Mouse (Mus musculus) CH12.LX (cell line): ENCODE results near the gene Zfp618. TPM values are rescaled to one million over a fixed set of nuclear protein-coding genes. Genes with fewer than 3 reads are reported as not detected.

Experiments
- DNase-seq: peaks from one replicate; pipeline ENCODE4 v3.0.0-alpha.2; 2013; ENCODE audit errors: extremely low read depth
- H3K27ac ChIP-seq: 2 replicates; pipeline ENCODE4 v1.5.1; 2012; ENCODE audit warnings: low read depth, mild to moderate bottlenecking, control low read depth, moderate library complexity; ENCODE audit not compliant: insufficient read depth
- H3K27me3 ChIP-seq: replicated peaks from 2 replicates; pipeline ENCODE3; 2012; ENCODE audit warnings: inconsistent platforms
- H3K36me3 ChIP-seq, 2 experiments: replicated peaks in 1 of 2; 2 replicates each; pipeline versions ENCODE3 to v1.6.1; 2012; ENCODE audit warnings: inconsistent platforms in 1 of 2, low read length in 1 of 2, mild to moderate bottlenecking in 1 of 2, mixed read lengths in 1 of 2, moderate library complexity in 1 of 2; ENCODE audit not compliant: control insufficient read depth in 1 of 2, insufficient read depth in 1 of 2
- H3K4me1 ChIP-seq, 2 experiments: 2 replicates each; pipeline ENCODE4 v1.6.1; 2012; ENCODE audit warnings: inconsistent platforms in 1 of 2, moderate library complexity in 1 of 2; ENCODE audit not compliant: insufficient read depth in 2 of 2, control insufficient read depth in 1 of 2
- H3K4me2 ChIP-seq: 2 replicates; pipeline ENCODE4 v1.6.1; 2012; ENCODE audit warnings: low read depth, mild to moderate bottlenecking, control low read depth; ENCODE audit not compliant: poor library complexity, insufficient read depth, severe bottlenecking
- H3K4me3 ChIP-seq, 3 experiments: fragments of 150-350 bp in 1 of 3; sonication (generic) in 1 of 3; replicated peaks in 1 of 3; 2 replicates each; pipeline versions ENCODE3 to v1.5.1; 2011 to 2012; ENCODE audit warnings: low read depth in 2 of 3, low read length in 2 of 3, mild to moderate bottlenecking in 2 of 3, moderate library complexity in 2 of 3, control low read depth in 1 of 3, improper control_type of control experiment in 1 of 3, inconsistent platforms in 1 of 3, mixed read lengths in 1 of 3; ENCODE audit not compliant: poor library complexity in 1 of 3
- H3K79me2 ChIP-seq: replicated peaks from 2 replicates; pipeline ENCODE4 v1.6.1; 2012; ENCODE audit warnings: mild to moderate bottlenecking, moderate library complexity; ENCODE audit not compliant: control insufficient read depth, poor library complexity, insufficient read depth, severe bottlenecking; ENCODE audit errors: extremely low read depth
- H3K9ac ChIP-seq: 2 replicates; pipeline ENCODE4 v1.6.1; 2012; ENCODE audit warnings: low read depth, mild to moderate bottlenecking, control low read depth, moderate library complexity; ENCODE audit not compliant: insufficient read depth
- H3K9me3 ChIP-seq: replicated peaks from 2 replicates; pipeline ENCODE3; 2012; ENCODE audit warnings: low read length, inconsistent platforms, mixed read lengths
- CHD1 ChIP-seq: IDR thresholded peaks from 2 replicates; pipeline ENCODE4 v1.6.1; 2012; ENCODE audit warnings: low read depth, low read length, improper control_type of control experiment, inconsistent platforms
- CHD2 ChIP-seq: IDR thresholded peaks from 2 replicates; pipeline ENCODE4 v1.6.1; 2011; ENCODE audit warnings: low read length, improper control_type of control experiment
- CTCF ChIP-seq, 2 experiments: IDR thresholded peaks in 1 of 2; conservative IDR thresholded peaks in 1 of 2; 2 replicates each; pipeline ENCODE4 v1.5.1; 2011 to 2012; ENCODE audit warnings: low read depth in 2 of 2, low read length in 2 of 2, improper control_type of control experiment in 1 of 2, inconsistent platforms in 1 of 2, mild to moderate bottlenecking in 1 of 2, moderate library complexity in 1 of 2
- EP300 ChIP-seq: IDR thresholded peaks from 2 replicates; pipeline ENCODE4 v1.6.1; 2011; ENCODE audit warnings: low read length, improper control_type of control experiment
- ETS1 ChIP-seq: conservative IDR thresholded peaks from 2 replicates; pipeline ENCODE4 v1.6.1; 2012; ENCODE audit warnings: low read depth, mild to moderate bottlenecking, inconsistent platforms, low read length, improper control_type of control experiment, moderate library complexity
- HCFC1 ChIP-seq: IDR thresholded peaks from 2 replicates; pipeline ENCODE4 v1.6.1; 2012; ENCODE audit warnings: low read depth, mild to moderate bottlenecking, inconsistent platforms, low read length, improper control_type of control experiment
- IRF4 ChIP-seq: IDR thresholded peaks from 2 replicates; pipeline ENCODE4 v1.6.1; 2014; ENCODE audit warnings: low read depth, mild to moderate bottlenecking, inconsistent platforms, low read length, improper control_type of control experiment
- MAFK ChIP-seq: IDR thresholded peaks from 2 replicates; pipeline ENCODE4 v1.6.1; 2011; ENCODE audit warnings: low read length, improper control_type of control experiment; ENCODE audit not compliant: insufficient replicate concordance
- MAX ChIP-seq: IDR thresholded peaks from 2 replicates; pipeline ENCODE4 v1.6.1; 2011; ENCODE audit warnings: low read length, improper control_type of control experiment
- MAZ ChIP-seq: IDR thresholded peaks from 2 replicates; pipeline ENCODE4 v1.6.1; 2012; ENCODE audit warnings: low read depth, mild to moderate bottlenecking, inconsistent platforms, low read length, improper control_type of control experiment, moderate library complexity
- MEF2A ChIP-seq: IDR thresholded peaks from 2 replicates; pipeline ENCODE4 v1.6.1; 2014; ENCODE audit warnings: low read depth, mild to moderate bottlenecking, inconsistent platforms, low read length, improper control_type of control experiment, borderline replicate concordance
- MXI1 ChIP-seq: IDR thresholded peaks from 2 replicates; pipeline ENCODE4 v1.6.1; 2011; ENCODE audit warnings: mild to moderate bottlenecking, low read depth, low read length, improper control_type of control experiment
- MYC ChIP-seq: IDR thresholded peaks from 2 replicates; pipeline ENCODE4 v1.6.1; 2011; ENCODE audit warnings: low read depth, mild to moderate bottlenecking, improper control_type of control experiment, low read length
- NELFE ChIP-seq: IDR thresholded peaks from 2 replicates; pipeline ENCODE4 v1.6.1; 2011; ENCODE audit warnings: low read depth, low read length, improper control_type of control experiment
- NRF1 ChIP-seq: IDR thresholded peaks from 2 replicates; pipeline ENCODE4 v1.6.1; 2014; ENCODE audit warnings: low read depth, mild to moderate bottlenecking, inconsistent platforms, low read length, improper control_type of control experiment, moderate library complexity
- POLR2A ChIP-seq: IDR thresholded peaks from 2 replicates; pipeline ENCODE4 v1.6.1; 2011; ENCODE audit warnings: low read depth, mild to moderate bottlenecking, improper control_type of control experiment, low read length
- RAD21 ChIP-seq: IDR thresholded peaks from 2 replicates; pipeline ENCODE4 v1.6.1; 2011; ENCODE audit warnings: low read depth, mild to moderate bottlenecking, low read length, improper control_type of control experiment, moderate library complexity
- RCOR1 ChIP-seq: conservative IDR thresholded peaks from 2 replicates; pipeline ENCODE4 v1.6.1; 2012; ENCODE audit warnings: low read depth, mild to moderate bottlenecking, inconsistent platforms, low read length, improper control_type of control experiment
- SIN3A ChIP-seq: IDR thresholded peaks from 2 replicates; pipeline ENCODE4 v1.6.1; 2012; ENCODE audit warnings: low read length, improper control_type of control experiment, inconsistent platforms
- USF1 ChIP-seq: IDR thresholded peaks from 2 replicates; pipeline ENCODE4 v1.6.1; 2014; ENCODE audit warnings: low read depth, mild to moderate bottlenecking, inconsistent platforms, low read length, improper control_type of control experiment
- USF2 ChIP-seq: conservative IDR thresholded peaks from 2 replicates; pipeline ENCODE4 v1.6.1; 2011; ENCODE audit warnings: low read depth, low read length, improper control_type of control experiment
- ZC3H11A ChIP-seq: IDR thresholded peaks from 2 replicates; pipeline ENCODE4 v1.6.1; 2012; ENCODE audit warnings: low read depth, mild to moderate bottlenecking, inconsistent platforms, low read length, improper control_type of control experiment
- dilution Hi-C: fragments of 300-500 bp; cut with MboI; formaldehyde crosslinking; loops from 2 replicates; pipeline ENCODE4 v1.14.3; 2020; ENCODE audit warnings: low sequenced_read_pairs; ENCODE audit not compliant: extremely low pct_unique_long_range_greater_than_20kb, extremely low pct_ligation_motif_present
- in situ Hi-C: fragments of 300-500 bp; cut with MboI; formaldehyde crosslinking; loops from 3 replicates; pipeline ENCODE4 v1.14.3; 2019; ENCODE audit warnings: low sequenced_read_pairs, low pct_ligation_motif_present, low pct_unique_long_range_greater_than_20kb, mixed read lengths
- polyA plus RNA-seq: library from polyadenylated mRNA; unstranded; fragments of >175 nt; gene quantifications from 2 replicates; pipeline ENCODE4 v1.2.1, GENCODE M21; 2012; ENCODE audit warnings: low read depth; ENCODE audit not compliant: insufficient read length
- total RNA-seq, 2 experiments: library from RNA; depleted of rRNA; stranded (reverse); fragments of 300-350 nt in 1 of 2; fragments of >200 nt in 1 of 2; gene quantifications; 2 replicates each; pipeline ENCODE4 v1.2.3; 2012 to 2014

The Zfp618 gene
- total and polyA plus RNA-seq, 3 experiments: not detected

GRCm38 (mm10) chr4:63063360-63063759 is 98.0 kb downstream of the Zfp618 start:
- no peaks in the 10 kb centered on the region for H3K4me1 ChIP-seq
- dilution Hi-C loops: no loop called here
- in situ Hi-C loops: no loop called here
- no peak for DNase-seq
- H3K36me3 ChIP-seq: no peaks in the 10 kb centered on the region
- no peaks in the 10 kb centered on the region for H3K79me2 ChIP-seq
- no peak for TF ChIP-seq MAX
- no peak for TF ChIP-seq EP300
- no peak for TF ChIP-seq HCFC1
- TF ChIP-seq NELFE: no peak
- no peak for TF ChIP-seq SIN3A
- TF ChIP-seq ZC3H11A: no peak
- no peak for TF ChIP-seq RCOR1
- no peak for TF ChIP-seq RAD21
- no peak for TF ChIP-seq CHD1
- TF ChIP-seq MAZ: no peak
- TF ChIP-seq MAFK: no peak
- TF ChIP-seq MEF2A: no peak
- no peak for TF ChIP-seq USF1
- no peak for TF ChIP-seq NRF1
- no peak overlapping the region for H3K4me2 ChIP-seq
- no peak overlapping the region for H3K9ac ChIP-seq
- peaks cover 87% of the 10 kb centered on the region for H3K27me3 ChIP-seq
- no peak overlapping the region for H3K27ac ChIP-seq
- no peaks in the 10 kb centered on the region for H3K9me3 ChIP-seq
- H3K4me3 ChIP-seq: no peak overlapping the region

GRCm38 (mm10) chr4:63064911-63065310 is 99.5 kb downstream of the Zfp618 start:
- no peak for DNase-seq
- dilution Hi-C loops: no loop called here

More at GRCm38 (mm10) chr4:63064911-63065310, 99.5 kb downstream of the Zfp618 start:
- Histone ChIP-seq H3K9ac (no peak overlapping the region), H3K27ac (no peak overlapping the region), H3K4me2 (no peak overlapping the region), H3K79me2 (no peaks in the 10 kb centered on the region), H3K27me3 (peaks cover 86% of the 10 kb centered on the region), H3K4me1 (no peaks in the 10 kb centered on the region), H3K4me3 (no peak overlapping the region), H3K36me3 (no peaks in the 10 kb centered on the region), H3K9me3 (no peaks in the 10 kb centered on the region)
- in situ Hi-C loops: no loop called here
- TF ChIP-seq RAD21 (no peak), NRF1 (no peak), CHD2 (no peak), CTCF (conservative IDR thresholded peaks at IDR 0.05 in 1 of 2, IDR thresholded peaks at IDR 0.05 in 1 of 2; ENCODE audit: low read depth in 2 of 2, low read length in 2 of 2) (no peak), USF2 (no peak), POLR2A (no peak), MEF2A (no peak), MAX (no peak), NELFE (no peak), SIN3A (no peak), MYC (no peak), ETS1 (no peak), MXI1 (no peak), HCFC1 (no peak), IRF4 (no peak)
